ENCODE assay signal across 12 mouse cellular contexts in the genomic region with DNA sequence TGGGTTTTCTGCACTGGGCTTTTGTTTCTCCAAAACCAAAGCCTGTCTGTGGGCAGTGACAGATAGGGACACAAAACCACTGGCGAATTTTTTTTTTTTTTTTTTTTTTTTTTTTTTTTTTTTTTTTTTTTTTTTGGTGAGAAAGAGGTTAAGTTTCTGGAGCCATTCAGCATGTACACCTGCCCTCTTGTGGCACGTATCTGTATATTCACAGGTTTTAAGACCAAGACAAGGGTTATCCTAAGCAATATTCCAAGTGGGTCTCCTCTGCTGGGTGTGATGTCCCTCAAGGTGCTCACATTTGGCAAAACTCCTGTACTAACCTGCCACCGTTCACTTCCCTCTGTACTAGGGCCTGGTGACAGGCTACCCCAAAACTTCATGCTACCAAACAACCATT. TPM values are rescaled to one million over a fixed set of nuclear protein-coding genes. Genes with fewer than 3 reads are reported as not detected.
DNase-seq lines count a peak whose midpoint lies in the region; ATAC-seq lines count a peak whose summit lies in the region.
"Had no signal": no experiment of that assay in that cellular context is flagged by ENCODE, and none has a peak within 500 bp of the region (broad histone marks: within the 10 kb centered on the region; RNA-seq: fewer than 3 reads in every experiment).

No protein-coding gene starts in this region.

- 37% methylated on average over 3 of the region's 3 CpGs for WGBS in hindbrain, embryonic 15.5 days
- WGBS in hindbrain, embryonic 16.5 days, result 43% methylated on average over 3 of the region's 3 CpGs
- WGBS in midbrain, embryonic 14.5 days, result 38% methylated on average over 3 of the region's 3 CpGs
- WGBS in midbrain, embryonic 16.5 days, result 36% methylated on average over 3 of the region's 3 CpGs

- H3K9me3 ChIP-seq in hindbrain, embryonic 15.5 days, result no peaks in the 10 kb centered on the region
- no peaks in the 10 kb centered on the region for H3K9me3 ChIP-seq in hindbrain, embryonic 16.5 days (ENCODE audit: control insufficient read depth, low read length)
- H3K9me3 ChIP-seq in midbrain, embryonic 14.5 days (ENCODE audit: control insufficient read depth, low read length), result no peaks in the 10 kb centered on the region
- no peaks in the 10 kb centered on the region for H3K9me3 ChIP-seq in midbrain, embryonic 16.5 days (replicated peaks; ENCODE audit: control insufficient read depth, low read length, poor library complexity, severe bottlenecking)
- H3K9me3 ChIP-seq: embryonic facial prominence, embryonic 12.5 days; heart, embryonic 13.5 days had no signal

- H3K4me3 ChIP-seq in hindbrain, embryonic 15.5 days, result no peak overlapping the region
- H3K4me3 ChIP-seq in hindbrain, embryonic 16.5 days (ENCODE audit: low read length), result no peak overlapping the region
- no peak overlapping the region for H3K4me3 ChIP-seq in midbrain, embryonic 14.5 days (replicated peaks; ENCODE audit: low read depth, low read length)
- no peak overlapping the region for H3K4me3 ChIP-seq in midbrain, embryonic 16.5 days (ENCODE audit: low read depth, low read length)
- H3K4me3 ChIP-seq: embryonic facial prominence, embryonic 12.5 days; heart, embryonic 13.5 days had no signal

- H3K36me3 ChIP-seq in hindbrain, embryonic 15.5 days, result no peaks in the 10 kb centered on the region
- H3K36me3 ChIP-seq in hindbrain, embryonic 16.5 days (ENCODE audit: control insufficient read depth, insufficient read depth, low read length), result no peaks in the 10 kb centered on the region
- no peaks in the 10 kb centered on the region for H3K36me3 ChIP-seq in midbrain, embryonic 14.5 days (ENCODE audit: control insufficient read depth, insufficient read depth, low read length)
- H3K36me3 ChIP-seq in midbrain, embryonic 16.5 days (ENCODE audit: control insufficient read depth, insufficient read depth, low read length), result no peaks in the 10 kb centered on the region
- H3K36me3 ChIP-seq: embryonic facial prominence, embryonic 12.5 days; heart, embryonic 13.5 days had no signal

- no peak for ATAC-seq in hindbrain, embryonic 15.5 days (ENCODE audit: low FRiP score, low read depth)
- ATAC-seq in hindbrain, embryonic 16.5 days, result no peak
- no peak for ATAC-seq in midbrain, embryonic 14.5 days (ENCODE audit: low FRiP score, low TSS enrichment)
- no peak for ATAC-seq in midbrain, embryonic 16.5 days
- no peak for ATAC-seq in activated CD4-positive, CD25-positive, alpha-beta regulatory T cell, adult 4 months

- no peaks in the 10 kb centered on the region for H3K4me1 ChIP-seq in hindbrain, embryonic 15.5 days (replicated peaks)
- no peaks in the 10 kb centered on the region for H3K4me1 ChIP-seq in hindbrain, embryonic 16.5 days (ENCODE audit: control insufficient read depth, insufficient read depth, low read depth, low read length)
- H3K4me1 ChIP-seq in midbrain, embryonic 14.5 days (ENCODE audit: control insufficient read depth, insufficient read depth, low read length), result no peaks in the 10 kb centered on the region
- 0 out of 2 replicates have a peak, but pooled peaks cover 2% of the 10 kb centered on the region for H3K4me1 ChIP-seq in midbrain, embryonic 16.5 days (ENCODE audit: control insufficient read depth, insufficient read depth, low read length)
- H3K4me1 ChIP-seq: embryonic facial prominence, embryonic 12.5 days had no signal

- peak; percentile 78 for DNase-seq in midbrain, embryonic 14.5 days
- DNase-seq in cerebellum, adult 8-10 months, result peak; percentile 41
- DNase-seq in retina, postnatal 1 day, result peak; percentile 42
- DNase-seq in gastrocnemius, postnatal 4 days (ENCODE audit: low spot score in 2 of 2), result no peak
- DNase-seq: lung, adult 18-20 months had no signal

- no peaks in the 10 kb centered on the region for H3K27me3 ChIP-seq in hindbrain, embryonic 15.5 days
- H3K27me3 ChIP-seq in hindbrain, embryonic 16.5 days (replicated peaks; ENCODE audit: control insufficient read depth, insufficient read depth, low read length), result no peaks in the 10 kb centered on the region
- no peaks in the 10 kb centered on the region for H3K27me3 ChIP-seq in midbrain, embryonic 14.5 days (ENCODE audit: control insufficient read depth, insufficient read depth, low read length)
- H3K27me3 ChIP-seq in midbrain, embryonic 16.5 days (ENCODE audit: control insufficient read depth, insufficient read depth, low read depth, low read length), result no peaks in the 10 kb centered on the region
- H3K27me3 ChIP-seq: embryonic facial prominence, embryonic 12.5 days had no signal

- peak overlapping the region; percentile 21; the same call in 1 of the 2 replicates for H3K4me2 ChIP-seq in hindbrain, embryonic 15.5 days
- H3K4me2 ChIP-seq in hindbrain, embryonic 16.5 days (ENCODE audit: low read length), result no peak overlapping the region
- H3K4me2 ChIP-seq in midbrain, embryonic 14.5 days (ENCODE audit: low read length), result no peak overlapping the region
- no peak overlapping the region for H3K4me2 ChIP-seq in midbrain, embryonic 16.5 days (ENCODE audit: low read length)
- H3K4me2 ChIP-seq: embryonic facial prominence, embryonic 12.5 days; heart, embryonic 13.5 days had no signal

- no peak overlapping the region for H3K9ac ChIP-seq in hindbrain, embryonic 15.5 days
- no peak overlapping the region for H3K9ac ChIP-seq in hindbrain, embryonic 16.5 days (ENCODE audit: low read depth, low read length)
- no peak overlapping the region for H3K9ac ChIP-seq in midbrain, embryonic 14.5 days (replicated peaks; ENCODE audit: low read length)
- H3K9ac ChIP-seq in midbrain, embryonic 16.5 days (ENCODE audit: low read depth, low read length), result no peak overlapping the region
- H3K9ac ChIP-seq: embryonic facial prominence, embryonic 12.5 days; heart, embryonic 13.5 days had no signal

- no peak overlapping the region for H3K27ac ChIP-seq in hindbrain, embryonic 15.5 days (replicated peaks)
- H3K27ac ChIP-seq in hindbrain, embryonic 16.5 days (ENCODE audit: low read depth, low read length), result no peak overlapping the region
- no peak overlapping the region for H3K27ac ChIP-seq in midbrain, embryonic 14.5 days (replicated peaks; ENCODE audit: low read depth, low read length)
- no peak overlapping the region for H3K27ac ChIP-seq in midbrain, embryonic 16.5 days (ENCODE audit: low read length)
- H3K27ac ChIP-seq: embryonic facial prominence, embryonic 12.5 days; heart, embryonic 13.5 days had no signal

RNA-seq across cellular contexts. Expression of a gene that starts 30.0 kb away (rescaled TPM):
- not detected in 2 replicates for polyA plus RNA-seq in hindbrain, embryonic 15.5 days (2015; fragmentation: Nextera tagmentation; extraction: Ambion mirVana)
- not detected in 2 replicates for polyA plus RNA-seq in hindbrain, embryonic 16.5 days (2015; fragmentation: Nextera tagmentation; extraction: Ambion mirVana)
- polyA plus RNA-seq in midbrain, embryonic 14.5 days (2014; fragmentation: Nextera tagmentation; extraction: Ambion mirVana), result not detected in 2 replicates
- polyA plus RNA-seq in midbrain, embryonic 16.5 days (2015; fragmentation: Nextera tagmentation; extraction: Ambion mirVana), result not detected in 2 replicates
- polyA plus RNA-seq in activated CD4-positive, CD25-positive, alpha-beta regulatory T cell, adult 4 months (2017; shearing (Covaris generic)), result not detected
- not detected for total RNA-seq in gastrocnemius, postnatal 4 days (2021)
- total RNA-seq: layer of hippocampus, adult 8-10 months had no signal
- polyA plus RNA-seq: embryonic facial prominence, embryonic 12.5 days; heart, embryonic 13.5 days had no signal

Comparison
In these comparisons a context has a peak if more than half of its experiments do, and no peak if none do; other contexts are left out.
1. DNase-seq: peak in midbrain, embryonic 14.5 days (single experiment), cerebellum, adult 8-10 months (single experiment) and retina, postnatal 1 day (single experiment); none in gastrocnemius, postnatal 4 days (0 of 2).